Mouse (Mus musculus) embryonic stem cell, embryonic (primary cell): ENCODE measurements around the gene Pgd.

Source experiments
- CTCF ChIA-PET, 4 experiments: fragments of 300-600 bp in 2 of 4; fragments of 350-600 bp in 2 of 4; sonication (Branson Sonifier 250); formaldehyde crosslinking; loops; one replicate each; lab custom pipeline; 2022; ENCODE audit warnings: inconsistent platforms in 2 of 4; lab: Charles Lee
- POLR2A ChIA-PET, 4 experiments: fragments of 300-600 bp in 2 of 4; fragments of 350-600 bp in 2 of 4; sonication (Branson Sonifier 250); formaldehyde crosslinking; loops; one replicate each; lab custom pipeline; 2022; ENCODE audit warnings: antibody characterized with exemption in 4 of 4, inconsistent platforms in 1 of 4; lab: Charles Lee

The Pgd gene

DNA sequence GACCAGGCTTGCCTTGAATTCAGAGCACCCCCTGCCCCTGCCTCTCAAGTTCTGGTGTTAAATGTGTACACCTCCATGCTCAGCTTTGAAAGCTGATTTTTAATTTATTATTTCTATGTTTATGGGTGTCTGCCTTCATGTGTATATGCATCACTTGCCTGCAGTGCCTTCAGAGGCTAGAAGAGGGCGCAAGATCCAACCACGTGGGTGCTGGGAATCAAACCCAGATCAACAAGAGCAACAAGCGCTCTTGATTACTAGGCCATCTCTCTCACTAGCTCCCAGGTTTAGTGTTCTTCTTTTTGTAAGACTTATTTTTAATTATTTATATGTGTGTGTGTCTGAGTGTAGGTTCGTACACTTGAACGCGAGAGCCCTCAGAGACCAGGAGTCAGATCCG lies 11.7 kb downstream of the Pgd start:
- POLR2A ChIA-PET, result interaction anchor here in 2 of 4 experiments (0.7 to 2.4 kb wide), 8 partner anchors 9 to 27 kb away, joined by 3 to 14 read pairs (median 4); partner anchors contain the start of gene Pgd (in 2 of the 2)
- CTCF ChIA-PET, result interaction anchor here in 3 of 4 experiments (0.6 to 3.2 kb wide), 15 partner anchors 10 to 935 kb away, joined by 3 to 21 read pairs (median 3); partner anchors contain the start of gene Kif1b (in 1 of the 3)

GRCm38 (mm10) chr4:149150721-149151120 lies 15.8 kb downstream of the Pgd start:
- CTCF ChIA-PET, result no interaction called here
- POLR2A ChIA-PET, result no interaction called here

- ChIA-PET POLR2A (no interaction called here), CTCF (no interaction called here)
Observed at GRCm38 (mm10) chr4:149150256-149150655, 16.3 kb downstream of the Pgd start.

GRCm38 (mm10) chr4:149149611-149150010 lies 17.0 kb downstream of the Pgd start:
- POLR2A ChIA-PET, result no interaction called here
- CTCF ChIA-PET, result interaction anchor here in 1 of 4 experiments (1.0 kb wide), 1 partner anchor 10 kb away, joined by 3 read pairs; no protein-coding TSS in a partner anchor

GRCm38 (mm10) chr4:149149196-149149595 lies 17.4 kb downstream of the Pgd start:
- ChIA-PET POLR2A (interaction anchor here in 3 of 4 experiments (0.6 to 2.5 kb wide), 4 partner anchors 8 to 457 kb away, joined by 3 to 11 read pairs (median 3); no protein-coding TSS in a partner anchor), CTCF (interaction anchor here in 1 of 4 experiments (1.0 kb wide), 1 partner anchor 11 kb away, joined by 3 read pairs; no protein-coding TSS in a partner anchor)

DNA sequence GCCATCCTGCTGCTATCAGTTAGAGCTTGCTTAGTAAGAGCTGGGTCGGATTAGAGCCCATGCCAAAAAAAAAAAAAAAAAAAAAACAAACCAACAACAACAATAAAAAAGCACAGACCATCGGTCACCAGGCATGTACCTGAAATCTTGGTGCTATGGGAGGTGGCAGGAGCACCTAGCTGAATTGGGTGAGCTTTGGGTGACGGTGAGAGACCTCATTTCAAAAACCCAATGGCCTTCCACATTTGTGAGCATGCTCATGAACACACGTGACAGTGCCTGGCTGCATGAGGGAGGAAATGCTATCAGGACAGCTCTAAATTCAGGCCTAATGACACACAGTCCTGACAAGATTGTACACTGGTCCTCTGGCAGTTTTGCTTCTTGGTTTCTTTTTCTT lies 18.5 kb downstream of the Pgd start:
- ChIA-PET POLR2A (interaction anchor here (0.6 to 3.3 kb wide), 22 partner anchors 9 to 497 kb away, joined by 3 to 18 read pairs (median 4); partner anchors contain the start of genes Pgd (in 3 of the 4) and Cenps (in 1 of the 4)), CTCF (interaction anchor here in 3 of 4 experiments (0.6 to 1.5 kb wide), 4 partner anchors 23 to 401 kb away, joined by 3 to 6 read pairs (median 3); partner anchors contain the start of gene Kif1b (in 1 of the 3))

DNA sequence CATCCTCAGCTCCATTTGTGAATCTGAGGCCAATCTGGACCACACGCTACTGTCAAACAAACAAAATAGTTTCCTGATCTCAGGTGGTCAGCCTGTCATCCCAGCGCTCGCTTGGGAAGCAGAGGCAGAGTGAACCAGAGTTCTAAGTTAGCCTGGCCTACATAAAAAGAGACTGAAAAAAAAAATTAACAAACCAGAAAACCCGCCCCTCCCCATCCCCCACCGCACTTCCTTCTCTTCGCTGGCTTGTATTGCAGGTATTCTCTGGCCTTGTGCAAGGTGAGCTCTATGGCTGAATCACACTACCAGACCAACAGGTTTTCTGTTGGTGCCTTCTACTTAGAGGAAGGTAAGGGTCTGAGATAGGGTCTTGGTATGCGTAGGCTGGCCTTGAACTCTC lies 19.0 kb downstream of the Pgd start:
- CTCF ChIA-PET, result interaction anchor here in 3 of 4 experiments (0.6 to 1.5 kb wide), 5 partner anchors 18 to 401 kb away, joined by 3 to 6 read pairs (median 3); partner anchors contain the start of gene Kif1b (in 1 of the 3)

DNA sequence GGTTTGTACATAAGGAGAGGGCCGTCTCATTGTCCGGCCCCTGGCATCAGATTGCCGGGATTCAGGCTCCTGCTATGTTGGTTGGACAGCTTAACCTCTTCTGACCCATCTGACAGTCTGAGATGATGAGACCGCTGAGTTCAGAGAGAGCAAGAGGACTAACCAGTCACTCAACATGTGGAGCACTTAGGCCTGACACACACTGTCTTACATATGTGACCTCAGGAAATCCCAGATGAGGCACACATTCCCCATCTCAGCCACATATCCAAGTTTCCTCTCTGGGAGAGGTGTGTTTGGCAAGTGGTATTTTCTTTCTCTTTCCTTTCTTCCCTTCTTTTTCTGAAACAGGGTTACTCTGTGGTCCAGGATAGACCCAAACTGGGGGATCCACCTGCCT lies 21.4 kb downstream of the Pgd start:
- POLR2A ChIA-PET, result interaction anchor here in 3 of 4 experiments (0.6 to 1.2 kb wide), 12 partner anchors 8 to 311 kb away, joined by 3 to 6 read pairs (median 4); no protein-coding TSS in a partner anchor
- CTCF ChIA-PET, result interaction anchor here (0.5 to 2.5 kb wide), 31 partner anchors 8 to 463 kb away, joined by 3 to 25 read pairs (median 4); partner anchors contain the start of gene Kif1b (in 2 of the 4)

More for the DNA sequence above, 19.0 kb downstream of the Pgd start:
- POLR2A ChIA-PET, result interaction anchor here (0.5 to 3.3 kb wide), 20 partner anchors 9 to 497 kb away, joined by 3 to 18 read pairs (median 4); partner anchors contain the start of genes Pgd (in 2 of the 4) and Cenps (in 1 of the 4)

DNA sequence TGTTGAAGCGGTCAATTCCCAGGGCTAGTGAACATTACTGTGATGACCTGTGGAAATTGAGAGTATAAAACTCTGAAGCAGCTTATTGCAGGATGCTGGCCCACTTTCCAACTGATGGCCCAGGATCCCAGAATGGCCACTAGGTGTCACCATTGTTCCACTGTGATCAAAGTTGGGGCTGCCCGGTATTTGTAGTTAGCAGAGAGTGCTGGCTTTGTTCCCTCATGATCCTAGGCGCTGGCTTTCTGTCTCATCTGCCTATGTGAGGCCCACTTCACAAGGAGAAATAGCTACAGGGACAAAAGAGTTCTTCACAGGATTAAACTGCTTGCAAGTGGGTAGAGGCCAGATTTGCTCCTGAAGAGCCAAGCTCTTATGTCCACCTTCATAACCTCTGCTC lies 22.1 kb downstream of the Pgd start:
- ChIA-PET POLR2A (interaction anchor here in 3 of 4 experiments (0.5 to 1.9 kb wide), 22 partner anchors 9 to 518 kb away, joined by 3 to 10 read pairs (median 4); partner anchors contain the start of gene Tardbp (in 1 of the 3)), CTCF (interaction anchor here (0.5 to 2.5 kb wide), 90 partner anchors 8 to 1187 kb away, joined by 3 to 25 read pairs (median 4); partner anchors contain the start of genes Kif1b (in 2 of the 4), Pgd (in 1 of the 4) and Srm (in 1 of the 4))

DNA sequence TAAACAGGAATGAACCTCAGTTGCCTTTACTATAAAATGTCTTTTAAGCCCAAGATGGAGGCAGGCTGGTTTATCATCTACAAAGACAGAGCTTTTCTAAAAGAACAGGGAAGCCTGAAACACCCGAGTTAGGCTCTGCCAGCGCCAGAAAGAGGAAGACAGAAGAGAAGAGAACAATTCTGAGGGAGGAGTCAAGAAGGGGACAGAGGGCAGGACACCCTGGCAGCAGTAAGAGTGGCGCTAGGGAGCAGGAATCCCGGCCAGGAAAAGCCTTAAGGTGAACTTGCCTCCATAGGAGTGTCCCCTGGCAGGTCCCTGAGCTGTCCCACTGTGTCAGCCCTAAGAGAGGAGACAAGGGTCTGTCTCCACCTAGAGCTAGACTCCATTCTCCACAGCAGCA lies 23.0 kb downstream of the Pgd start:
- ChIA-PET POLR2A (interaction anchor here in 2 of 4 experiments (1.1 to 1.9 kb wide), 3 partner anchors 22 to 165 kb away, joined by 5 to 6 read pairs (median 6); no protein-coding TSS in a partner anchor), CTCF (interaction anchor here (0.6 to 2.5 kb wide), 35 partner anchors 9 to 698 kb away, joined by 3 to 25 read pairs (median 4); no protein-coding TSS in a partner anchor)

DNA sequence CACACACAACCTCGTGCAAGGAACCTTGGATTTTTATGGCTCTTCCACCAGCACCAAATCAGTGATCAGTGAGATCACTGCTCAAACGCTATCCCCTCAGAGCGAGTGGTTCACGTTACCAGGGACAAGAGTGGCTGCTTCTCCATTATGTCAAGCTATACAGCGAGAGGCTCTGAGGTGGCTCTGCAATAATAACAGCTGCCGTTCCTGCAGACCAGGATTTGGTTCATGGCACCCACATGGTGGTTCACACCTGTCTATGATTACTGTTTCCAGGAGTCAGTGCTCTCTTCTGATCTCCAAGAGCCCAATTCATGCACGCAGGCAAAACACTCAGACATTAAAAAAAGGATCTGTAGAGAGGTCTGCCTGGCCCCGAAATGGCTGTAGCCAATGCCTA lies 28.1 kb downstream of the Pgd start:
- CTCF ChIA-PET, result no interaction called here
- POLR2A ChIA-PET, result no interaction called here

DNA sequence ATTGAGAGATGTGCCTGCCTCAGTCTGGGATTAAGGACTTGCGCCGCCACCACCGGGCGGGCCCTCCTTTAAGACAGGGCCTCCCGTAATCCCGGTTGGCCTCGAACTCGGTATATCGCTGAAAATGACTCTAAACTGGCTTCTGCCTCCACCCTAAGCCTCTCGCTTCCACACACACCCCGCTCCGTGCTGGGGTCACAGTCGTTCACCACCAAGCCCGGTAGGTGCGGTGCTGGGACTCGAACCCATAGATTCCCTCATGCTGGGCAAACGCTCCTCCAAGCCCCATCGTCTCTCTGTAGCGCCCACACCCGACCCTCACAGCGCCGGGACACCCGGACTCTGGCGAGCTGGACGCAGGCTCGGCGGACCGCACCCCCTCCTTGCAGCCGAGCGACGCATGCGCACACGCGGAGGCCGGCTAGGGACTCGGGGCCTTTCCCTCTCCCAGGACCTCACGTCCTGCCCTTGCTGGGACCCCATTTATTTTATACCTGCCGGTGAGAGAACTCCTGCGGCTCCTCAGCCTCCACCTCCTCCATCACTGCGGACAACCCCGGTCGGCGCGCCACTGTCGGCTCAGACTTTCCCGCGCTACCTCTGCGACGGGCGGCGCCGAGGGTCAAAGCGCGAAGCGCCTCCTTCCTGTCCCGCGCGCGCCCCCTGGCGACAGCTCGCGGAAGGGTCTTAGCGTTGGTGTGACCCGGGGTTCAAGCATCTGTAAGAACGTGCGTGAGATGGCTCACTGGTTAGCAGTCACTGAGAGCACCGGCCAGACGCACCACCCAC lies 29.4 kb downstream of the Pgd start, which contains the start of gene Cenps:
Gene Cenps (minus strand): TSS at position 648 of the 789 bp plus-strand sequence.
- ChIA-PET POLR2A (interaction anchor here in 3 of 4 experiments (0.5 to 2.3 kb wide), 13 partner anchors 9 to 346 kb away, joined by 3 to 13 read pairs (median 4); partner anchors contain the start of gene Kif1b (in 1 of the 3)), CTCF (interaction anchor here in 3 of 4 experiments (0.8 to 2.2 kb wide), 7 partner anchors 7 to 83 kb away, joined by 3 to 7 read pairs (median 3); partner anchors contain the start of gene Cort (in 1 of the 3))

DNA sequence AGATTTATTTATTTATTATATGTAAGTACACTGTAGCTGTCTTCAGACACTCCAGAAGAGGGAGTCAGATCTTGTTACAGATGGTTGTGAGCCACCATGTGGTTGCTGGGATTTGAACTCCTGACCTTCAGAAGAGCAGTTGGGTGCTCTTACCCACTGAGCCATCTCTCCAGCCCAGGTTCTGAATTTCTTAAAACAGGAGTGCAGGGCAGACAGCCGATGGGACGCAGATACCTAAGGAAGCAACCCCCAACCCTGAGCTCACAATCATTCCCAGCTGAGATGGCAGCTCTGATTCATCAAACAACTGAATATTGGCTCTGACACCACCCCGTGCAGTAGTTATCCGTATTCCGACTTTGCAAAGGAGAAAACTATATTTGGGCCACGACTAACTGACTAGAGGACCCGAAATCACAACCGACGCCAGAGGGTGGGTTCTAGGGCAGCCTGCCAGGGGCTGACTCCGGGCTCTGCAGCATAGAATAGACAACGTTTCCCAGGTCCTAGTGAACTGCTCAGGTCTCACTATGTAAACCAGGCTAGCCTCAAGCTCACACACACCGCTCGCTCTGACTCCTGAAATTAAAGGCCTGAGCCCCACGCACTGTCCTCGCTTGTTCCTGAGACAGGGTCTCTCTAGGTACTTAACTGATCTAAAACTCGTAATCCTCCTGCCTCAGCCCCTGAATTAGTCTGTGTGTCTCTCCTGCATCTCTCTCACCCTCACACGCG lies 30.3 kb downstream of the Pgd start:
- CTCF ChIA-PET, result interaction anchor here in 3 of 4 experiments (0.5 to 2.2 kb wide), 7 partner anchors 8 to 423 kb away, joined by 3 to 7 read pairs (median 3); partner anchors contain the start of gene Cort (in 1 of the 3)
- POLR2A ChIA-PET, result interaction anchor here in 3 of 4 experiments (0.9 to 2.3 kb wide), 9 partner anchors 8 to 33 kb away, joined by 3 to 13 read pairs (median 4); no protein-coding TSS in a partner anchor

- ChIA-PET CTCF (interaction anchor here in 2 of 4 experiments (0.6 to 1.9 kb wide), 2 partner anchors 11 to 17 kb away, joined by 3 to 7 read pairs; no protein-coding TSS in a partner anchor), POLR2A (interaction anchor here in 2 of 4 experiments (0.6 to 2.2 kb wide), 12 partner anchors 8 to 975 kb away, joined by 3 to 5 read pairs (median 3); partner anchors contain the start of gene Tardbp (in 1 of the 2))
Observed at GRCm38 (mm10) chr4:149133395-149133794, 33.2 kb downstream of the Pgd start.

DNA sequence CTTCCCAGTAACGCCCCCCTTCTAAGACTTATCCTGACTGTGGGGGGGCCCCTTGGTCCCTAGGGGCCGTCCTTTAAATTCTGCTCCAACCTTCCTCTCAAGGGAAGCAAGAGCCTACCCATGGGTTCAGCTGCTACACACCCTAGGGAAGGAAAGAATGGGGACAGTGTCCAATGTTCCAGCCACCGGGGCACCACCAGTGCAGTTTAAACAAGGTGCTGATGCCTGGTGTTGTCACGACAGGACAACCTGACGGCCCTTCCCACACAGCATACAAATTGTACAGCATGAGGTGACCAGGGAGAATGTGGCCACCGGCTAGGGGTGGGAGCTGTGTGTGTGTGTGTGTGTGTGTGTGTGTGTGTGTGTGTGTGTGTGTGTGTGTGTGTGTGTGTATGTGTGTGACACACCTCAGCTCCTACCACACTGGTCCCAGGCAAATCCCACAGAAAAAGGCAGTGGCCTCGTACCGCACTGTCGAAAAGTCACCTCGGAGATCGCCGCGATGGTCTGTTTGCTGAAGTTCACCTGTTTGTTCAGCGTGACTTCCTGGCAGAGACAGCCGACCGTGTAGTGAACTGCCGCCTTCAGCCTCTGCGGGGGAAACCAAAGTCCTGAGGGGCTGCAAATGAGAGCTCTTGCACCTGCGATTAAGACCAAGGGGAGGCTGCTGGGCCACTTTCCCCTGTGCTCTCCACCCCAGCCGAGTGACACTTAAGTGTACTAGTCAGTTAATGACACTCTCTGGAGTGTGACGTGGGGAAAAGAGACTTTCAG lies 34.6 kb downstream of the Pgd start:
- ChIA-PET POLR2A (interaction anchor here in 3 of 4 experiments (0.6 to 2.2 kb wide), 4 partner anchors 9 to 161 kb away, joined by 3 to 4 read pairs (median 4); partner anchors contain the start of gene Dffa (in 1 of the 3)), CTCF (interaction anchor here in 3 of 4 experiments (0.6 to 3.3 kb wide), 4 partner anchors 12 to 451 kb away, joined by 3 to 10 read pairs (median 4); no protein-coding TSS in a partner anchor)
